Mouse (Mus musculus): ENCODE results near the gene Rps6ka5.

- TF ChIP-seq POLR2A (IDR thresholded peaks at IDR 0.05; ENCODE audit: insufficient read length, low read depth) (no peak), MYOG (IDR thresholded peaks at IDR 0.05; ENCODE audit: control insufficient read depth in 1 of 3, insufficient read depth in 1 of 3, insufficient read length in 2 of 3, low read depth in 2 of 3) (no peak), E2F4 (IDR thresholded peaks at IDR 0.05; ENCODE audit: insufficient read depth) (no peak), MYOD1 (IDR thresholded peaks at IDR 0.05; ENCODE audit: control insufficient read depth in 1 of 3, insufficient read length in 2 of 3, low read depth in 2 of 3) (no peak), TCF12 (IDR thresholded peaks at IDR 0.05; ENCODE audit: insufficient read depth, poor library complexity, severe bottlenecking) (no peak), POLR2AphosphoS2 (IDR thresholded peaks at IDR 0.05; ENCODE audit: insufficient read length, low read depth) (no peak), MAX (IDR thresholded peaks at IDR 0.05; ENCODE audit: low read depth) (no peak), REST (IDR thresholded peaks at IDR 0.05; ENCODE audit: insufficient read depth, insufficient read length) (no peak), TCF3 (IDR thresholded peaks at IDR 0.05; ENCODE audit: insufficient read length, low read depth) (no peak), USF1 (IDR thresholded peaks at IDR 0.05; ENCODE audit: low read depth) (no peak), CEBPB (IDR thresholded peaks at IDR 0.05; ENCODE audit: insufficient read depth, poor library complexity, severe bottlenecking) (no peak), SRF (IDR thresholded peaks at IDR 0.05; ENCODE audit: control insufficient read depth, insufficient read length, low read depth) (no peak)
Observed at GRCm38 (mm10) chr12:100502544-100502943, 224.2 kb downstream of the Rps6ka5 start.
